Mouse (Mus musculus) embryonic stem cell, embryonic (primary cell): ENCODE measurements around the gene Smarca4.

Experiments
- CTCF ChIA-PET, 4 experiments: fragments of 300-600 bp in 2 of 4; fragments of 350-600 bp in 2 of 4; sonication (Branson Sonifier 250); formaldehyde crosslinking; loops; one replicate each; lab custom pipeline; 2022; ENCODE audit warnings: inconsistent platforms in 2 of 4; lab: Charles Lee
- POLR2A ChIA-PET, 4 experiments: fragments of 300-600 bp in 2 of 4; fragments of 350-600 bp in 2 of 4; sonication (Branson Sonifier 250); formaldehyde crosslinking; loops; one replicate each; lab custom pipeline; 2022; ENCODE audit warnings: antibody characterized with exemption in 4 of 4, inconsistent platforms in 1 of 4; lab: Charles Lee

Gene Smarca4

GRCm38 (mm10) chr9:21706586-21707265, 90.8 kb downstream of the Smarca4 start:
- CTCF ChIA-PET, result interaction anchor here in 1 of 4 experiments (0.6 to 0.8 kb wide), 2 partner anchors 14 kb away, joined by 3 read pairs; no protein-coding TSS in a partner anchor
- POLR2A ChIA-PET, result interaction anchor here (0.6 to 7.1 kb wide), 35 partner anchors 9 to 210 kb away, joined by 3 to 90 read pairs (median 4); partner anchors contain the start of genes Ldlr (in 3 of the 4), Kank2 (in 1 of the 4) and Spc24 (in 1 of the 4)

- CTCF ChIA-PET, result interaction anchor here in 1 of 4 experiments (0.5 kb wide), 1 partner anchor 30 kb away, joined by 3 read pairs; no protein-coding TSS in a partner anchor
Observed at GRCm38 (mm10) chr9:21709340-21709739, 93.4 kb downstream of the Smarca4 start.

GRCm38 (mm10) chr9:21715298-21715697, 99.3 kb downstream of the Smarca4 start:
- ChIA-PET POLR2A (interaction anchor here (0.5 to 3.7 kb wide), 12 partner anchors 8 to 169 kb away, joined by 3 to 30 read pairs (median 4); partner anchors contain the start of gene Ldlr (in 4 of the 4)), CTCF (no interaction called here)

More at GRCm38 (mm10) chr9:21709340-21709739, 93.4 kb downstream of the Smarca4 start:
- POLR2A ChIA-PET, result interaction anchor here in 2 of 4 experiments (1.0 to 7.1 kb wide), 6 partner anchors 9 to 39 kb away, joined by 3 to 90 read pairs (median 11); partner anchors contain the start of gene Ldlr (in 2 of the 2)

- POLR2A ChIA-PET, result interaction anchor here in 2 of 4 experiments (1.0 to 3.0 kb wide), 3 partner anchors 9 to 10 kb away, joined by 3 to 28 read pairs (median 13); no protein-coding TSS in a partner anchor
- CTCF ChIA-PET, result interaction anchor here in 1 of 4 experiments (0.8 kb wide), 1 partner anchor 48 kb away, joined by 3 read pairs; no protein-coding TSS in a partner anchor
Observed at GRCm38 (mm10) chr9:21717015-21717414, 101.0 kb downstream of the Smarca4 start.

GRCm38 (mm10) chr9:21721036-21721435, 105.1 kb downstream of the Smarca4 start:
- ChIA-PET CTCF (interaction anchor here in 3 of 4 experiments (0.5 to 1.2 kb wide), 4 partner anchors 14 to 85 kb away, joined by 3 to 4 read pairs (median 4); no protein-coding TSS in a partner anchor), POLR2A (interaction anchor here in 3 of 4 experiments (0.5 to 26.2 kb wide), 26 partner anchors 10 to 349 kb away, joined by 3 to 656 read pairs (median 4); partner anchors contain the start of genes Spc24 (in 2 of the 3), Gm49318 (in 1 of the 3) and Kank2 (in 1 of the 3))

- CTCF ChIA-PET, result interaction anchor here (0.5 to 1.7 kb wide), 19 partner anchors 13 to 328 kb away, joined by 3 to 9 read pairs (median 4); partner anchors contain the start of genes Dnm2 (in 1 of the 4), Kank2 (in 1 of the 4) and Spc24 (in 1 of the 4)
- POLR2A ChIA-PET, result interaction anchor here (0.5 to 26.2 kb wide), 215 partner anchors 8 to 745 kb away, joined by 3 to 656 read pairs (median 5); partner anchors contain the start of genes Carm1 (in 3 of the 4), Kank2 (in 3 of the 4), Rab3d (in 3 of the 4) and Spc24 (in 3 of the 4)
Observed at GRCm38 (mm10) chr9:21723377-21724146, 107.6 kb downstream of the Smarca4 start, which contains the start of gene Ldlr. Gene Ldlr (plus strand): TSS chr9:21723483.

GRCm38 (mm10) chr9:21724147-21724536, 108.2 kb downstream of the Smarca4 start:
- ChIA-PET POLR2A (interaction anchor here (0.6 to 26.2 kb wide), 170 partner anchors 8 to 693 kb away, joined by 3 to 656 read pairs (median 6); partner anchors contain the start of genes Carm1 (in 3 of the 4), Kank2 (in 3 of the 4), Rab3d (in 3 of the 4) and Spc24 (in 3 of the 4)), CTCF (interaction anchor here (0.6 to 1.7 kb wide), 17 partner anchors 12 to 327 kb away, joined by 3 to 9 read pairs (median 4); partner anchors contain the start of genes Kank2 (in 1 of the 4) and Spc24 (in 1 of the 4))

- CTCF ChIA-PET, result interaction anchor here in 2 of 4 experiments (1.2 to 1.4 kb wide), 2 partner anchors 14 to 37 kb away, joined by 3 read pairs; no protein-coding TSS in a partner anchor
- POLR2A ChIA-PET, result interaction anchor here (0.6 to 26.2 kb wide), 56 partner anchors 10 to 233 kb away, joined by 3 to 656 read pairs (median 8); partner anchors contain the start of genes Spc24 (in 3 of the 4), Ccdc159 (in 2 of the 4), Kank2 (in 2 of the 4) and Tmem205 (in 2 of the 4)
Observed at GRCm38 (mm10) chr9:21725224-21726121, 109.5 kb downstream of the Smarca4 start.

GRCm38 (mm10) chr9:21726218-21726975, 110.4 kb downstream of the Smarca4 start:
- ChIA-PET CTCF (interaction anchor here in 2 of 4 experiments (0.6 to 1.2 kb wide), 2 partner anchors 38 to 140 kb away, joined by 3 to 5 read pairs; no protein-coding TSS in a partner anchor), POLR2A (interaction anchor here (0.6 to 26.2 kb wide), 30 partner anchors 11 to 232 kb away, joined by 3 to 656 read pairs (median 4); partner anchors contain the start of genes Kank2 (in 2 of the 4), Ccdc159 (in 1 of the 4), Spc24 (in 1 of the 4) and Tmem205 (in 1 of the 4))

- CTCF ChIA-PET, result no interaction called here
- POLR2A ChIA-PET, result interaction anchor here in 2 of 4 experiments (1.0 to 26.2 kb wide), 8 partner anchors 9 to 66 kb away, joined by 3 to 656 read pairs (median 41); partner anchors contain the start of gene Spc24 (in 1 of the 2)
Observed at GRCm38 (mm10) chr9:21728261-21728832, 112.4 kb downstream of the Smarca4 start.

GRCm38 (mm10) chr9:21729264-21729663, 113.3 kb downstream of the Smarca4 start:
- ChIA-PET CTCF (no interaction called here), POLR2A (interaction anchor here in 2 of 4 experiments (0.5 to 26.2 kb wide), 3 partner anchors 12 to 29 kb away, joined by 3 to 656 read pairs (median 11); partner anchors contain the start of gene Spc24 (in 1 of the 2))

- CTCF ChIA-PET, result no interaction called here
- POLR2A ChIA-PET, result interaction anchor here in 3 of 4 experiments (0.7 to 26.2 kb wide), 7 partner anchors 7 to 26 kb away, joined by 3 to 656 read pairs (median 25); partner anchors contain the start of genes Ldlr (in 2 of the 3) and Spc24 (in 1 of the 3)
Observed at GRCm38 (mm10) chr9:21732288-21732687, 116.3 kb downstream of the Smarca4 start.

GRCm38 (mm10) chr9:21733446-21733845, 117.5 kb downstream of the Smarca4 start:
- CTCF ChIA-PET, result no interaction called here
- POLR2A ChIA-PET, result interaction anchor here in 3 of 4 experiments (0.9 to 26.2 kb wide), 11 partner anchors 8 to 172 kb away, joined by 3 to 656 read pairs (median 4); partner anchors contain the start of genes Ldlr (in 3 of the 3) and Spc24 (in 1 of the 3)

- ChIA-PET CTCF (no interaction called here), POLR2A (interaction anchor here in 3 of 4 experiments (0.9 to 26.2 kb wide), 11 partner anchors 8 to 172 kb away, joined by 3 to 656 read pairs (median 6); partner anchors contain the start of genes Ldlr (in 3 of the 3) and Spc24 (in 1 of the 3))
Observed at GRCm38 (mm10) chr9:21733989-21734388, 118.0 kb downstream of the Smarca4 start.
